Mouse (Mus musculus) gastrocnemius, adult 2 months (tissue): ENCODE measurements around the gene Hscb. TPM values are rescaled to one million over a fixed set of nuclear protein-coding genes. Genes with fewer than 3 reads are reported as not detected.
A peak's percentile ranks its signal among the peaks of the same experiment; 100 is the strongest.

Experiments
- DNase-seq: peaks from one replicate; pipeline ENCODE4 v3.0.0; 2022
- H3K27ac ChIP-seq: fragments of 200-600 bp; 2 replicates; pipeline ENCODE4 v1.8.1; 2022; ENCODE audit warnings: mild to moderate bottlenecking
- H3K4me3 ChIP-seq: fragments of 200-600 bp; 2 replicates; pipeline ENCODE4 v1.8.1; 2022; ENCODE audit warnings: mild to moderate bottlenecking, moderate library complexity
- CTCF ChIP-seq: fragments of 200-600 bp; IDR thresholded peaks from 2 replicates; pipeline ENCODE4 v1.8.1; 2022; ENCODE audit warnings: antibody characterized with exemption, mild to moderate bottlenecking, moderate library complexity
- intact Hi-C: fragments of 180-260 bp; cut with DNase I; formaldehyde crosslinking; loops from one replicate; pipeline ENCODE4 v1.15.1; 2025
- total RNA-seq, 2 experiments: library from RNA; stranded (reverse); gene quantifications; 2 replicates each; pipeline ENCODE4 v1.2.3; 2021

The Hscb gene
- total RNA-seq, 2 experiments from 2014 or later, result 14.1 to 19.4 TPM

DNA sequence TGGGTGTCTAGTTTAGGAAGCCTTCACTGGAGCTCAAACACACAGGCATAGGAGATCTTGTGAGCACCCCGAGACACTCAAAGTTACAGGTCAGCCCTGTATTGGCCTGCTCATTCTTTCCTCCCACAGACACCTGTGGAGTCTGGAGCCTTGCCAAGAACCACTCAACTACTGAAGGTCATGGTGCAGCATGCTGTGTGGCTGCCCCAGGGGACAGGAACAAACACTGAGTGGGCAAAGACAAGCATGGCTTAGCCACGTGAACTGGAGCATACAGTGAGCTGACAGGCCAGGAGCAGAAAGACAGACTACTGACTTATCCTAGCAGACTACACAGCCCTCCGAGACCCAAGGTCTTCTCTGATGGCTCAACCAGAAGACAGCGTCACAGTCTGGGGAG is 41.9 kb downstream of the Hscb start:
- H3K27ac ChIP-seq, result peak overlapping the region; percentile 13; the same call in 1 of the 2 replicates
- intact Hi-C loops, result no loop called here
- TF ChIP-seq CTCF, result no peak
- H3K4me3 ChIP-seq, result no peak overlapping the region
- no peak for DNase-seq

- Histone ChIP-seq H3K4me3 (no peak overlapping the region), H3K27ac (no peak overlapping the region)
- TF ChIP-seq CTCF, result no peak
- peak; percentile 46 for DNase-seq
- intact Hi-C loops, result no loop called here
Observed at GRCm38 (mm10) chr5:110794363-110794762, 45.2 kb downstream of the Hscb start.

- intact Hi-C loops, result no loop called here
- H3K4me3 ChIP-seq, result no peak overlapping the region
- DNase-seq, result peak; percentile 46
- TF ChIP-seq CTCF, result peak; percentile 87
- no peak overlapping the region for H3K27ac ChIP-seq
Observed at GRCm38 (mm10) chr5:110788684-110789083, 50.9 kb downstream of the Hscb start.

DNA sequence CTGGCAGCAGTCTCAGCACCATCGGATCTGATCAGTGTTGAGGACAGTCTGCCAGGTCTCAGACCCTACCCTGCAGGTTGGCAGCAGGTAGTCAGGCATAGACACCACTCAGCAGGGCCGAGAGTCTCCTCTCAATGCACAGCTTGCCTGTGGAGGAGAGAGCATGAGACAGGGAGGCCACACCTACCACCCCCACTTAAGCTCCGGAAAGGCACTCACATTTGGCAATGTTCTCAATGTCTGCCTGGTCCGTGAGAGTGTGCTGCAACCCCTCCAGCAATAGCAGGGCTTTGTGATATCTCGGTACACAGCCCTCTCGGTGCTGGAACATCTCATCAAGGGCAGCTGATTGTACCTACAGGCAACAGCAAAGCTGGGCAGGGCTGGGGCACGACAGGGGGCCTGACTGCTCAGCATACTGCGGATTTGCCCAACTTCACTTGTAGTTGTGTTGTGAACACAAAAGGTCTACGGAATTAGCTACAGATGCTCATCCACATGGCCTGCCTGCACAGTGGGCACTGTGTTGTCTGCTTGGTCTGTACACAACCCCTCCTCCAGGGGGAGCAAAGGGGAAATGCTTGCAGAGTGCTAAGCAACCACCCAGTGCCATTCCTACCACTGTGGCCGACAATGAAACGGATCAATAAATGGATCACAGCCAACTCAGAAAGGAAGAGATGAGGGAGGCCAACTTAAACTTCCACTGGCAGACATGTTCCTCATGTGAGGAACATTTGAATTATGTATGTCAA is 53.3 kb downstream of the Hscb start:
- peak; percentile 39; the same call in 1 of the 2 replicates for TF ChIP-seq CTCF
- H3K27ac ChIP-seq, result no peak overlapping the region
- H3K4me3 ChIP-seq, result no peak overlapping the region
- intact Hi-C loops, result no loop called here
- DNase-seq, result no peak

DNA sequence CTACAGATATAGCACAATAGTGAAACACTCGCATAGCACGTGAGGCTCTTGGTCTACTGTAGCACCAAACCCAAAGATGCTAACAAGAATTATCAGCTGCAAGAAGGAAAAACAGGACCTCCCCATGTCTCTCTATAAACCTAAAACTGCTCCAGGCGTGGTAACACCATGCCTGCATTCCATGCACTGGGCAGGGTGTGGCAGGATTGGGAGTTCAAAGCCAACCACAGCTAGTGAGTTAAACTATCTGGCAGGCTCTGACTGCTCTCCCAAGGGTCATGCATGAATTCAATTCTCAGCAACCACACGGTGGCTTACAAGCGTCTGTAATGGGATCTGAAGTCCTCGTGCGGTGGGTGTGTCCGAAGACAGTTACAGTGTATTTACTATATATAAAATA is 56.4 kb downstream of the Hscb start:
- no peak overlapping the region for H3K4me3 ChIP-seq
- no peak for TF ChIP-seq CTCF
- H3K27ac ChIP-seq, result no peak overlapping the region
- no peak for DNase-seq
- intact Hi-C loops, result no loop called here

DNA sequence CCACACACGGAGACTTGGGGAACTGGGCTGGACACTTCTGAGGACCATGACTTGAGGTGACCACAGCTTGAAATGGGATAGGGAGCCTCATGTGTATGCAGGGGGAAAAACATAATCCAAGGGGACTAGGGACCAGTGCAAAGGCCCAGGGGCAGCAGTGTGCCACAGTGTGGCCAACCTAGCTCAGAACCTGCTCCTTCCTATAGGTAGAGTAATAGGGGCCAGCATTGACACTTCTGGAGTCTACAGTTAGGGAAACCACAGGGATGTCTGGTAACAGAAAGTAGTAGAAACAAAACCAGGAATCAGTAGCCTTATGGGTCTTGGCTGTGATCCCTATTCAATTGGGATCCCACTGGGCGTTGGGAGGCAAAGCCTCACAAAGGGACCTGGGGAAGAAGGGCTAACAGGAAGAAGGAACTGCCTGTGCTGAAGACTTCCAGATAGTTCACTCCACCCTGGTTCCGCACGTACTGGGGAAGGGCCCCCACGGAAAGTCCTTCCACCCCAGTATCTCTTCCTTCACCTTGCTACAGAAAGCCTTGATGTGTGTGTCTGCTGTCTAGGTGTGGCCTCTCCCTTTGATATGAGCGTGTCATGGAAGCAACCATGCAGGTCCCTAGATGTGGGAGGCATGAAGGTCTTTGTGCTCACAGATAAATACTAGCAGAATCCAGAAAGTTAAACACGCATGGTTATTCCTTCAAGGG is 57.9 kb downstream of the Hscb start:
- intact Hi-C loops, result loop anchor here (2.0 kb wide), 1 partner anchor 57 kb away; the partner anchor contains the start of genes Chek2 and Hscb
- DNase-seq, result no peak
- Histone ChIP-seq H3K4me3 (no peak overlapping the region), H3K27ac (no peak overlapping the region)
- no peak for TF ChIP-seq CTCF

DNA sequence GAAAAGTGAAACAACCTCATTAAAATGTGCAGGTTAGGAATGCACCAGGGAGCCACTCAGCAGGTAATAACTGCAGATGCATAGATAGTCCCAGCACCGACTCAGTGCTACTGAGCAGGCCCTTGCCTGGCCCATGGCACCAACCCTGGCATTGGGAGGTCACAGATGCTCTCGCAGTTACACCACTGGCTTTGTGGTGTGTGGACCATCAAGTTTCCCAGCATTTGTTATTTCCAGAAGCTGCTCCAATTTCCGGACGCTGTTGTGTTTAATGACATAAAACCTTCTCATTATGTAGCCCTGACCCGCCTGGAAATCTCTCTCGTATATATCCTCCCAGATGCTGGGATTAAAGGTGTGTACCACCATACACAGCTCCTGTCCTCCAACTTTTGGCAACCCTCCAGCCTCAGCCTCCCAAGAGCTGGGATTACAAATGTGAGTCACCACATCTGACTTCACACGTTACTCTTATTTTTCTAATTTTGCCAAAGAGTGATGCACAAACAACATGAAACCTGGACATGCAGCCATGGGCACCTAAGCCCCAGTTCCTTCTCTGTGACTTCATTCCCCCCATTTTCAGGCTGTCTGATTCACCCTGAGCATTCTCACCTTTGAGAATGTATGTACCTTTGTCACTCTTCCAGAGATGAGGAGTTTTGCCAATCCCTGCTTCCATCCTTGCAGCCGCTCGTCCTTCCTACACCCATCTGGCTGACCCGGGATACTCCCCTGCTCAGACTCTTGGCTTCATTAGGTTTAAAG is 58.6 kb downstream of the Hscb start:
- DNase-seq, result peak; percentile 51
- intact Hi-C loops, result loop anchor here (2.0 kb wide), 1 partner anchor 58 kb away; the partner anchor contains the start of genes Chek2 and Hscb

GRCm38 (mm10) chr5:110779998-110780760 is 59.4 kb downstream of the Hscb start, which contains the start of gene Pus1:
Gene Pus1, minus strand, starts transcription at chr5:110780659.
- DNase-seq, result peak; percentile 96
- Histone ChIP-seq H3K4me3 (peak within 1 kb of the TSS; percentile 87), H3K27ac (peak within 1 kb of the TSS; percentile 83)
- TF ChIP-seq CTCF, result no peak
- intact Hi-C loops, result loop anchor here (2.0 kb wide), 1 partner anchor 59 kb away; the partner anchor contains the start of genes Chek2 and Hscb

More for the DNA sequence above, 58.6 kb downstream of the Hscb start:
- peak overlapping the region; percentile 83 for H3K27ac ChIP-seq
- H3K4me3 ChIP-seq, result peak overlapping the region; percentile 87
- no peak for TF ChIP-seq CTCF

- no peak for DNase-seq
- intact Hi-C loops, result no loop called here
- Histone ChIP-seq H3K4me3 (peak overlapping the region; percentile 87), H3K27ac (peak overlapping the region; percentile 83; the same call in 1 of the 2 replicates)
- no peak for TF ChIP-seq CTCF
Observed at GRCm38 (mm10) chr5:110779276-110779997, 60.1 kb downstream of the Hscb start.

Other genes starting within 250 kb of the Hscb start
- gene Noc4l, start 186.4 kb downstream of the Hscb start, total RNA-seq, result 10 to 100 TPM; 15.1 to 15.6 TPM
- 1 to 10 TPM; 7.3 to 9.4 TPM for gene Ddx51, start 186.3 kb downstream of the Hscb start, total RNA-seq
- gene Ep400, start 69.1 kb downstream of the Hscb start, total RNA-seq, result 10 to 100 TPM; 20.2 to 22.9 TPM
- gene Pus1, start 59.1 kb downstream of the Hscb start, total RNA-seq, result 10 to 100 TPM in 1 of 2 experiments, 1 to 10 TPM in 1; 8.7 to 13.8 TPM
- 10 to 100 TPM; 49.1 to 70.6 TPM for gene Ulk1, start 29.7 kb downstream of the Hscb start, total RNA-seq
- gene Chek2, start 202 bp upstream of the Hscb start, total RNA-seq, result 1 to 10 TPM in 1 of 2 experiments, under 1 TPM in 1; 0.92 to 1.1 TPM
- gene Ttc28, start 40.0 kb upstream of the Hscb start, total RNA-seq, result 10 to 100 TPM; 11.9 to 16.6 TPM